9 mouse cellular contexts compared by ENCODE assay signal in genomic region chr14:24311110-24311509, GRCm38 (mm10). TPM values are rescaled to one million over a fixed set of nuclear protein-coding genes. Genes with fewer than 3 reads are reported as not detected.
DNase-seq lines count a peak whose midpoint lies in the region; ATAC-seq lines count a peak whose summit lies in the region.
"Had no signal": no experiment of that assay in that cellular context is flagged by ENCODE, and none has a peak within 500 bp of the region (broad histone marks: within the 10 kb centered on the region; RNA-seq: fewer than 3 reads in every experiment).

No protein-coding gene starts in this region.

- peak; percentile 58 for DNase-seq in CD4-positive, CD25-positive, alpha-beta regulatory T cell, adult 2 months (ENCODE audit: low read depth, low spot score)
- DNase-seq in ES-CJ7 (ENCODE audit: low read depth, low spot score) = peak; percentile 86
- DNase-seq in frontal cortex, postnatal 36 days (ENCODE audit: low spot score in 2 of 2) = peak; percentile 63 to 79
- DNase-seq in layer of hippocampus, adult 9-11 months = peak; percentile 52
- DNase-seq in lung, postnatal 4 days = peak; percentile 24 to 53
- DNase-seq in telencephalon, adult 2 months (ENCODE audit: low read depth, low spot score) = peak; percentile 26

- ATAC-seq in CD4-positive, CD25-positive, alpha-beta regulatory T cell, adult 4 months = no peak
- ATAC-seq in cerebellum, adult (ENCODE audit: insufficient number of reproducible peaks, low FRiP score, low TSS enrichment) = peak; percentile 68

RNA-seq across cellular contexts. Expression of gene E330034G19Rik, which starts 18.1 kb away (rescaled TPM):
- polyA plus RNA-seq in CD4-positive, CD25-positive, alpha-beta regulatory T cell, adult 4 months (2017; shearing (Covaris generic)) = not detected
- polyA plus RNA-seq: lung, embryonic 15.5 days had no signal

Comparison
In these comparisons a context has a peak if more than half of its experiments do, and no peak if none do; other contexts are left out.
1. DNase-seq: peak in every context shown above with its lines; median percentile 86 in ES-CJ7; 71 in frontal cortex, postnatal 36 days; 58 in CD4-positive, CD25-positive, alpha-beta regulatory T cell, adult 2 months; 52 in layer of hippocampus, adult 9-11 months; 38 in lung, postnatal 4 days; 26 in telencephalon, adult 2 months.